Mouse (Mus musculus) testis, adult 2 months (tissue): ENCODE data around the gene Idua. TPM values are rescaled to one million over a fixed set of nuclear protein-coding genes. Genes with fewer than 3 reads are reported as not detected.

Source experiments
- H3K27ac ChIP-seq: fragments of 200-500 bp; 2 replicates; pipeline ENCODE4 v1.5.1; 2012; ENCODE audit warnings: low read depth, low read length; ENCODE audit not compliant: control insufficient read depth, insufficient read depth
- H3K27me3 ChIP-seq: fragments of 200-500 bp; 2 replicates; pipeline ENCODE4 v1.6.1; 2012; ENCODE audit warnings: mild to moderate bottlenecking, low read length, moderate library complexity; ENCODE audit not compliant: control insufficient read depth, insufficient read depth
- H3K36me3 ChIP-seq: fragments of 200-500 bp; 2 replicates; pipeline ENCODE4 v1.6.1; 2012; ENCODE audit warnings: mild to moderate bottlenecking, low read length; ENCODE audit not compliant: control insufficient read depth, insufficient read depth
- H3K4me1 ChIP-seq: fragments of 200-500 bp; 2 replicates; pipeline ENCODE4 v1.6.1; 2012; ENCODE audit warnings: low read length; ENCODE audit not compliant: control insufficient read depth, insufficient read depth
- H3K4me3 ChIP-seq: fragments of 200-500 bp; 2 replicates; pipeline ENCODE4 v1.5.1; 2012; ENCODE audit warnings: low read depth, mild to moderate bottlenecking, low read length, moderate library complexity, mixed read lengths; ENCODE audit not compliant: control insufficient read depth
- CTCF ChIP-seq: fragments of 200-500 bp; IDR thresholded peaks from 2 replicates; pipeline ENCODE4 v1.5.1; 2012; ENCODE audit warnings: low read depth, mild to moderate bottlenecking, inconsistent platforms, low read length, moderate library complexity; ENCODE audit not compliant: control insufficient read depth, insufficient read depth, insufficient replicate concordance
- POLR2A ChIP-seq: fragments of 200-500 bp; IDR thresholded peaks from 2 replicates; pipeline ENCODE4 v1.6.1; 2012; ENCODE audit warnings: low read depth, mild to moderate bottlenecking, inconsistent platforms, low read length, moderate library complexity; ENCODE audit not compliant: control insufficient read depth
- polyA plus RNA-seq: library from polyadenylated mRNA; depleted of rRNA; stranded (reverse); fragments of >200 nt; gene quantifications from 2 replicates; pipeline ENCODE4 v1.2.3, GENCODE M21; 2012

Idua gene
- polyA plus RNA-seq, 1 experiment, result 3.6 TPM

- Histone ChIP-seq H3K4me1 (peaks cover 10% of the 10 kb centered on the region), H3K27ac (no peak overlapping the region), H3K27me3 (no peaks in the 10 kb centered on the region), H3K4me3 (no peak overlapping the region), H3K36me3 (no peaks in the 10 kb centered on the region)
- TF ChIP-seq CTCF, result no peak
- TF ChIP-seq POLR2A, result no peak
Measured at GRCm38 (mm10) chr5:108676772-108677498, 16.8 kb downstream of the Idua start.

GRCm38 (mm10) chr5:108677605-108678295 lies 17.6 kb downstream of the Idua start:
- H3K27ac ChIP-seq, result no peak overlapping the region
- no peaks in the 10 kb centered on the region for H3K36me3 ChIP-seq
- H3K27me3 ChIP-seq, result no peaks in the 10 kb centered on the region
- no peak overlapping the region for H3K4me3 ChIP-seq
- TF ChIP-seq POLR2A (no peak), CTCF (no peak)
- H3K4me1 ChIP-seq, result peaks cover 10% of the 10 kb centered on the region

- H3K27me3 ChIP-seq, result no peaks in the 10 kb centered on the region
- no peak for TF ChIP-seq POLR2A
- no peak for TF ChIP-seq CTCF
- peaks cover 10% of the 10 kb centered on the region for H3K4me1 ChIP-seq
- no peak overlapping the region for H3K27ac ChIP-seq
- H3K4me3 ChIP-seq, result no peak overlapping the region
- no peaks in the 10 kb centered on the region for H3K36me3 ChIP-seq
Measured at GRCm38 (mm10) chr5:108678296-108678854, 18.2 kb downstream of the Idua start.

GRCm38 (mm10) chr5:108679909-108680308 lies 19.8 kb downstream of the Idua start:
- Histone ChIP-seq H3K27me3 (no peaks in the 10 kb centered on the region), H3K4me1 (peaks cover 10% of the 10 kb centered on the region), H3K27ac (no peak overlapping the region), H3K36me3 (no peaks in the 10 kb centered on the region), H3K4me3 (no peak overlapping the region)
- TF ChIP-seq CTCF, result 0 out of 2 replicates have a peak, but pooled peaks have one; percentile 4
- TF ChIP-seq POLR2A, result no peak

GRCm38 (mm10) chr5:108680871-108681270 lies 20.7 kb downstream of the Idua start:
- TF ChIP-seq POLR2A (no peak), CTCF (no peak)
- H3K4me3 ChIP-seq, result no peak overlapping the region

GRCm38 (mm10) chr5:108689091-108689490 lies 29.0 kb downstream of the Idua start:
- Histone ChIP-seq H3K36me3 (no peaks in the 10 kb centered on the region), H3K27ac (no peak overlapping the region), H3K27me3 (no peaks in the 10 kb centered on the region), H3K4me1 (peaks cover 21% of the 10 kb centered on the region), H3K4me3 (no peak overlapping the region)
- no peak for TF ChIP-seq CTCF
- TF ChIP-seq POLR2A, result no peak

More at GRCm38 (mm10) chr5:108680871-108681270, 20.7 kb downstream of the Idua start:
- Histone ChIP-seq H3K27me3 (no peaks in the 10 kb centered on the region), H3K4me1 (peaks cover 10% of the 10 kb centered on the region), H3K36me3 (no peaks in the 10 kb centered on the region), H3K27ac (no peak overlapping the region)

GRCm38 (mm10) chr5:108691152-108691551 lies 31.0 kb downstream of the Idua start:
- no peak overlapping the region for H3K4me3 ChIP-seq
- H3K27me3 ChIP-seq, result no peaks in the 10 kb centered on the region
- H3K4me1 ChIP-seq, result peaks cover 26% of the 10 kb centered on the region
- no peak overlapping the region for H3K27ac ChIP-seq
- H3K36me3 ChIP-seq, result no peaks in the 10 kb centered on the region
- TF ChIP-seq POLR2A (no peak), CTCF (no peak)
